11 mouse cellular contexts compared by ENCODE assay signal in genomic region chr2:70852186-70852795, GRCm38 (mm10). TPM values are rescaled to one million over a fixed set of nuclear protein-coding genes. Genes with fewer than 3 reads are reported as not detected.
DNase-seq lines count a peak whose midpoint lies in the region; ATAC-seq and TF ChIP-seq lines count a peak whose summit lies in the region.
"Had no signal": no experiment of that assay in that cellular context is flagged by ENCODE, and none has a peak within 500 bp of the region (broad histone marks: within the 10 kb centered on the region; RNA-seq: fewer than 3 reads in every experiment).

No protein-coding gene starts in this region.

- no peak overlapping the region for H3K4me3 ChIP-seq in embryonic facial prominence, embryonic 12.5 days
- H3K4me3 ChIP-seq in embryonic facial prominence, embryonic 10.5 days = no peak overlapping the region
- H3K4me3 ChIP-seq in layer of hippocampus, adult 2 months = no peak overlapping the region
- no peak overlapping the region for H3K4me3 ChIP-seq in forebrain, embryonic 15.5 days
- H3K4me3 ChIP-seq in midbrain, embryonic 16.5 days (ENCODE audit: low read depth, low read length) = no peak overlapping the region
- H3K4me3 ChIP-seq: liver, embryonic 12.5 days had no signal

- no peak for ATAC-seq in embryonic facial prominence, embryonic 12.5 days (ENCODE audit: insufficient number of reproducible peaks, insufficient read depth, low FRiP score, low TSS enrichment)
- peak; percentile 53; the same call in 1 of the 2 replicates for ATAC-seq in forebrain, embryonic 15.5 days (replicated peaks)
- no peak for ATAC-seq in midbrain, embryonic 16.5 days
- ATAC-seq: activated CD4-positive, CD25-positive, alpha-beta regulatory T cell, adult 4 months; liver, embryonic 12.5 days had no signal

- no peak for DNase-seq in embryonic facial prominence, embryonic 10.5 days (ENCODE audit: low spot score)
- no peak for DNase-seq in layer of hippocampus, adult 2 months (ENCODE audit: low spot score in 2 of 2)
- no peak for DNase-seq in layer of hippocampus, adult 11-12 months (ENCODE audit: low spot score)
- DNase-seq in gastrocnemius, postnatal 25 days = no peak
- DNase-seq in cerebellum, postnatal 36 days = no peak
- DNase-seq: kidney, adult 8-10 months had no signal

- no peaks in the 10 kb centered on the region for H3K27me3 ChIP-seq in embryonic facial prominence, embryonic 12.5 days
- H3K27me3 ChIP-seq in embryonic facial prominence, embryonic 10.5 days (replicated peaks; ENCODE audit: low read depth, poor library complexity, severe bottlenecking) = no peaks in the 10 kb centered on the region
- H3K27me3 ChIP-seq in forebrain, embryonic 15.5 days = no peaks in the 10 kb centered on the region
- H3K27me3 ChIP-seq in midbrain, embryonic 16.5 days (ENCODE audit: control insufficient read depth, insufficient read depth, low read depth, low read length) = no peaks in the 10 kb centered on the region

- peak overlapping the region; percentile 5 for H3K4me2 ChIP-seq in embryonic facial prominence, embryonic 12.5 days (replicated peaks)
- H3K4me2 ChIP-seq in forebrain, embryonic 15.5 days (replicated peaks) = peak overlapping the region; percentile 22; the same call in 1 of the 2 replicates
- peak overlapping the region; percentile 26; the same call in 1 of the 2 replicates for H3K4me2 ChIP-seq in midbrain, embryonic 16.5 days (ENCODE audit: low read length)
- H3K4me2 ChIP-seq: liver, embryonic 12.5 days had no signal

- no peaks in the 10 kb centered on the region for H3K4me1 ChIP-seq in embryonic facial prominence, embryonic 12.5 days
- peaks cover 12% of the 10 kb centered on the region for H3K4me1 ChIP-seq in embryonic facial prominence, embryonic 10.5 days
- peaks cover 4% of the 10 kb centered on the region for H3K4me1 ChIP-seq in forebrain, embryonic 15.5 days
- peaks cover 2% of the 10 kb centered on the region; the same call in 1 of the 2 replicates for H3K4me1 ChIP-seq in midbrain, embryonic 16.5 days (ENCODE audit: control insufficient read depth, insufficient read depth, low read length)

- no peaks in the 10 kb centered on the region for H3K36me3 ChIP-seq in embryonic facial prominence, embryonic 12.5 days
- H3K36me3 ChIP-seq in embryonic facial prominence, embryonic 10.5 days (replicated peaks) = no peaks in the 10 kb centered on the region
- H3K36me3 ChIP-seq in forebrain, embryonic 15.5 days = no peaks in the 10 kb centered on the region
- H3K36me3 ChIP-seq in midbrain, embryonic 16.5 days (ENCODE audit: control insufficient read depth, insufficient read depth, low read length) = no peaks in the 10 kb centered on the region
- H3K36me3 ChIP-seq: liver, embryonic 12.5 days had no signal

- H3K9ac ChIP-seq in embryonic facial prominence, embryonic 12.5 days = no peak overlapping the region
- H3K9ac ChIP-seq in forebrain, embryonic 15.5 days (replicated peaks) = no peak overlapping the region
- H3K9ac ChIP-seq in midbrain, embryonic 16.5 days (ENCODE audit: low read depth, low read length) = no peak overlapping the region
- H3K9ac ChIP-seq: liver, embryonic 12.5 days had no signal

- WGBS in embryonic facial prominence, embryonic 12.5 days = 64% methylated on average over 8 of the region's 8 CpGs
- 66% methylated on average over 8 of the region's 8 CpGs for WGBS in embryonic facial prominence, embryonic 10.5 days
- WGBS in forebrain, embryonic 15.5 days = 43% methylated on average over 8 of the region's 8 CpGs
- 63% methylated on average over 8 of the region's 8 CpGs for WGBS in midbrain, embryonic 16.5 days

- H3K27ac ChIP-seq in embryonic facial prominence, embryonic 12.5 days = no peak overlapping the region
- H3K27ac ChIP-seq in embryonic facial prominence, embryonic 10.5 days (replicated peaks) = no peak overlapping the region
- peak overlapping the region; percentile 68; the same call in 1 of the 2 replicates for H3K27ac ChIP-seq in layer of hippocampus, adult 2 months
- H3K27ac ChIP-seq in forebrain, embryonic 15.5 days (replicated peaks) = peak overlapping the region; percentile 60
- H3K27ac ChIP-seq in midbrain, embryonic 16.5 days (ENCODE audit: low read length) = no peak overlapping the region
- H3K27ac ChIP-seq: liver, embryonic 12.5 days had no signal

- TF ChIP-seq CTCF in layer of hippocampus, adult 2 months (conservative IDR thresholded peaks at IDR 0.05) = no peak

- no peaks in the 10 kb centered on the region for H3K9me3 ChIP-seq in embryonic facial prominence, embryonic 12.5 days
- H3K9me3 ChIP-seq in embryonic facial prominence, embryonic 10.5 days = no peaks in the 10 kb centered on the region
- H3K9me3 ChIP-seq in forebrain, embryonic 15.5 days = no peaks in the 10 kb centered on the region
- H3K9me3 ChIP-seq in midbrain, embryonic 16.5 days (replicated peaks; ENCODE audit: control insufficient read depth, low read length, poor library complexity, severe bottlenecking) = no peaks in the 10 kb centered on the region
- H3K9me3 ChIP-seq: liver, embryonic 12.5 days had no signal

RNA-seq across cellular contexts. Expression of gene Tlk1, which starts 26.8 kb away (rescaled TPM):
- 40.2 and 47.7 TPM in 2 replicates for polyA plus RNA-seq in embryonic facial prominence, embryonic 12.5 days (2016; fragmentation: Nextera tagmentation; extraction: Ambion mirVana)
- polyA plus RNA-seq in embryonic facial prominence, embryonic 10.5 days (2016; fragmentation: Nextera tagmentation; extraction: Ambion mirVana) = 29.2 TPM in 2 replicates
- 10 to 100 TPM; 74.0 to 83.3 TPM for total RNA-seq in layer of hippocampus, adult 2 months (2021)
- polyA plus RNA-seq in forebrain, embryonic 15.5 days (2015; fragmentation: Nextera tagmentation; extraction: Ambion mirVana) = 25.3 and 29.3 TPM in 2 replicates
- 17.2 and 20.6 TPM in 2 replicates for polyA plus RNA-seq in midbrain, embryonic 16.5 days (2015; fragmentation: Nextera tagmentation; extraction: Ambion mirVana)
- 10 to 100 TPM; 28.1 to 34.8 TPM for total RNA-seq in gastrocnemius, postnatal 25 days (2021)

Comparison
In these comparisons a context has a peak if more than half of its experiments do, and no peak if none do; other contexts are left out.
1. H3K27ac ChIP-seq: peak in layer of hippocampus, adult 2 months (single experiment) and forebrain, embryonic 15.5 days (single experiment); none in embryonic facial prominence, embryonic 12.5 days (single experiment), embryonic facial prominence, embryonic 10.5 days (single experiment) and midbrain, embryonic 16.5 days (single experiment).
2. Peak in every context shown above with its lines, with median percentiles within 50 percentile points of each other: H3K4me2 ChIP-seq.